Mouse (Mus musculus) hindbrain, postnatal 0 days (tissue): Measurements from ENCODE around the gene Utp14a. TPM values are rescaled to one million over a fixed set of nuclear protein-coding genes. Genes with fewer than 3 reads are reported as not detected.

Experiments used
- ATAC-seq: fragments of 200-750 bp; cut with Nextera tagmentation; 2 replicates; pipeline ENCODE4 v1.8.0; 2017; ENCODE audit warnings: mild to moderate bottlenecking, moderate TSS enrichment, moderate library complexity
- DNase-seq: peaks from one replicate; pipeline ENCODE4 v3.0.0-alpha.2; 2015; ENCODE audit warnings: low spot score
- H3K27ac ChIP-seq: fragments of 300-500 bp; sonication (generic); 2 replicates; pipeline ENCODE4 v1.5.1; 2014; ENCODE audit warnings: mild to moderate bottlenecking
- H3K27me3 ChIP-seq: fragments of 300-500 bp; sonication (generic); 2 replicates; pipeline ENCODE4 v1.6.1; 2014; ENCODE audit warnings: low read length, mixed read lengths; ENCODE audit not compliant: insufficient read depth
- H3K36me3 ChIP-seq: fragments of 300-500 bp; sonication (generic); 2 replicates; pipeline ENCODE4 v1.6.1; 2014; ENCODE audit warnings: low read length, mixed read lengths; ENCODE audit not compliant: insufficient read depth
- H3K4me1 ChIP-seq: fragments of 300-500 bp; sonication (generic); 2 replicates; pipeline ENCODE4 v1.6.1; 2014; ENCODE audit warnings: antibody characterized with exemption, low read length, mixed read lengths; ENCODE audit not compliant: insufficient read depth
- H3K4me2 ChIP-seq: fragments of 300-500 bp; sonication (generic); 2 replicates; pipeline ENCODE4 v1.6.1; 2014; ENCODE audit warnings: low read depth, mild to moderate bottlenecking, low read length, moderate library complexity, mixed read lengths
- H3K4me3 ChIP-seq: fragments of 300-500 bp; sonication (generic); 2 replicates; pipeline ENCODE4 v1.5.1; 2014; ENCODE audit warnings: low read length
- H3K9ac ChIP-seq: fragments of 300-500 bp; sonication (generic); replicated peaks from 2 replicates; pipeline ENCODE4 v1.6.1; 2014; ENCODE audit warnings: mild to moderate bottlenecking, low read length, moderate library complexity, mixed read lengths
- H3K9me3 ChIP-seq: fragments of 300-500 bp; sonication (generic); 2 replicates; pipeline ENCODE4 v1.6.1; 2016; ENCODE audit warnings: low read length, mixed read lengths
- CTCF ChIP-seq: IDR thresholded peaks from 2 replicates; pipeline ENCODE4 v1.5.1; 2016; ENCODE audit warnings: antibody characterized with exemption, control low read depth, low read depth
- WGBS: fragments of 180-500 bp; shearing (Covaris S2); extraction: QIAGEN DNeasy Blood & Tissue Kit; methylation state at CpG from one replicate; pipeline ENCODE4 v1.1.7; 2014; 5-methylcytosine and 5-hydroxymethylcytosine counted together
- polyA plus RNA-seq: library from polyadenylated mRNA; unstranded; fragments of >200 nt; fragmentation: Nextera tagmentation; extraction: Ambion mirVana; gene quantifications from 2 replicates; pipeline ENCODE4 v1.2.1, GENCODE M21; 2015
- total RNA-seq: library from RNA; depleted of rRNA; stranded (reverse); fragments of >200 nt; gene quantifications from 2 replicates; pipeline ENCODE4 v1.2.3, GENCODE M21; 2014

Utp14a gene
- total and polyA plus RNA-seq, 2 experiments from 2014 or later, result 2.8 to 12.7 TPM

- Histone ChIP-seq H3K9me3 (no peaks in the 10 kb centered on the region), H3K4me3 (no peak overlapping the region), H3K9ac (no peak overlapping the region), H3K4me1 (no peaks in the 10 kb centered on the region), H3K4me2 (no peak overlapping the region), H3K36me3 (no peaks in the 10 kb centered on the region), H3K27ac (no peak overlapping the region), H3K27me3 (no peaks in the 10 kb centered on the region)
- TF ChIP-seq CTCF, result no peak
- WGBS, result 72% methylated on average over 7 of the region's 7 CpGs
- DNase-seq, result no peak
- ATAC-seq, result no peak
Observed at GRCm38 (mm10) chrX:48226225-48226624, 30.4 kb upstream of the Utp14a start.

- TF ChIP-seq CTCF, result no peak
- H3K4me2 ChIP-seq, result no peak overlapping the region
- ATAC-seq (no peak), DNase-seq (no peak)
- H3K36me3 ChIP-seq, result no peaks in the 10 kb centered on the region
- no peak overlapping the region for H3K27ac ChIP-seq
- no peaks in the 10 kb centered on the region for H3K27me3 ChIP-seq
- H3K4me3 ChIP-seq, result no peak overlapping the region
- no peak overlapping the region for H3K9ac ChIP-seq
- no peaks in the 10 kb centered on the region for H3K9me3 ChIP-seq
- H3K4me1 ChIP-seq, result no peaks in the 10 kb centered on the region
- WGBS, result 78% methylated on average over 7 of the region's 7 CpGs
Observed at GRCm38 (mm10) chrX:48234417-48234816, 22.2 kb upstream of the Utp14a start.

GRCm38 (mm10) chrX:48255830-48256428 lies 733 bp upstream of the Utp14a start:
- peak; percentile 52 for ATAC-seq
- H3K36me3 ChIP-seq, result no peaks in the 10 kb centered on the region
- peak overlapping the region; percentile 33 for H3K9ac ChIP-seq
- no peaks in the 10 kb centered on the region for H3K9me3 ChIP-seq
- no peak for TF ChIP-seq CTCF
- peak overlapping the region; percentile 48 for H3K4me3 ChIP-seq
- 32% methylated on average over 18 of the region's 18 CpGs for WGBS
- no peaks in the 10 kb centered on the region for H3K4me1 ChIP-seq
- no peaks in the 10 kb centered on the region for H3K27me3 ChIP-seq
- peak overlapping the region; percentile 69; the same call in 1 of the 2 replicates for H3K27ac ChIP-seq
- H3K4me2 ChIP-seq, result peak overlapping the region; percentile 62
- DNase-seq, result peak; percentile 10

GRCm38 (mm10) chrX:48257011-48257410 lies 349 bp downstream of the Utp14a start:
- peak overlapping the region; percentile 57 for H3K4me2 ChIP-seq
- DNase-seq, result peak; percentile 2
- peak; percentile 16; the same call in 1 of the 2 replicates for ATAC-seq
- H3K27me3 ChIP-seq, result no peaks in the 10 kb centered on the region
- H3K27ac ChIP-seq, result no peak overlapping the region
- WGBS, result 18% methylated on average over 16 of the region's 16 CpGs
- peak overlapping the region; percentile 33; the same call in 1 of the 2 replicates for H3K9ac ChIP-seq
- H3K36me3 ChIP-seq, result no peaks in the 10 kb centered on the region
- TF ChIP-seq CTCF, result no peak
- H3K9me3 ChIP-seq, result no peaks in the 10 kb centered on the region
- H3K4me1 ChIP-seq, result no peaks in the 10 kb centered on the region
- peak overlapping the region; percentile 48 for H3K4me3 ChIP-seq

GRCm38 (mm10) chrX:48271671-48272070 lies 15.0 kb downstream of the Utp14a start:
- no peak overlapping the region for H3K9ac ChIP-seq
- H3K36me3 ChIP-seq, result peaks cover 4% of the 10 kb centered on the region; the same call in 1 of the 2 replicates
- no peak overlapping the region for H3K27ac ChIP-seq
- DNase-seq (no peak), ATAC-seq (no peak)
- no peak overlapping the region for H3K4me3 ChIP-seq
- no peaks in the 10 kb centered on the region for H3K9me3 ChIP-seq
- H3K4me2 ChIP-seq, result no peak overlapping the region
- WGBS, result 87% methylated on average over 4 of the region's 4 CpGs
- no peak for TF ChIP-seq CTCF
- H3K27me3 ChIP-seq, result no peaks in the 10 kb centered on the region
- H3K4me1 ChIP-seq, result no peaks in the 10 kb centered on the region

- Histone ChIP-seq H3K4me3 (no peak overlapping the region), H3K4me1 (no peaks in the 10 kb centered on the region), H3K27me3 (no peaks in the 10 kb centered on the region), H3K4me2 (no peak overlapping the region), H3K36me3 (peaks cover 4% of the 10 kb centered on the region; the same call in 1 of the 2 replicates), H3K9ac (no peak overlapping the region), H3K27ac (no peak overlapping the region), H3K9me3 (no peaks in the 10 kb centered on the region)
- TF ChIP-seq CTCF, result no peak
- no peak for DNase-seq
- ATAC-seq, result no peak
- WGBS, result 86% methylated on average over 10 of the region's 10 CpGs
Observed at GRCm38 (mm10) chrX:48274634-48275033, 18.0 kb downstream of the Utp14a start.

- 38% methylated on average over 3 of the region's 3 CpGs for WGBS
- Histone ChIP-seq H3K4me3 (no peak overlapping the region), H3K4me2 (no peak overlapping the region), H3K9ac (no peak overlapping the region), H3K27ac (no peak overlapping the region), H3K27me3 (no peaks in the 10 kb centered on the region), H3K9me3 (no peaks in the 10 kb centered on the region), H3K4me1 (no peaks in the 10 kb centered on the region), H3K36me3 (peaks cover 7% of the 10 kb centered on the region; the same call in 1 of the 2 replicates)
- DNase-seq, result peak; percentile 64
- no peak for ATAC-seq
- TF ChIP-seq CTCF, result peak; percentile 64
Observed at GRCm38 (mm10) chrX:48278103-48278502, 21.4 kb downstream of the Utp14a start.
